Mouse (Mus musculus): ENCODE results near the gene Hoxa2.

- TF ChIP-seq CTCF (IDR thresholded peaks at IDR 0.05; ENCODE audit: low read depth, low read length) (no peak), TAL1 (conservative IDR thresholded peaks at IDR 0.05; ENCODE audit: low read depth, low read length) (no peak), GATA1 (IDR thresholded peaks at IDR 0.05; ENCODE audit: borderline replicate concordance, low read length) (no peak)
Observed at GRCm38 (mm10) chr6:52185834-52186233, 21.2 kb upstream of the Hoxa2 start.

Data from G1E (cell line).